Mouse (Mus musculus) CH12.LX (cell line): ENCODE data around the gene Eps8l3.

Experiments
- CTCF ChIP-seq, 2 experiments: IDR thresholded peaks in 1 of 2; conservative IDR thresholded peaks in 1 of 2; 2 replicates each; pipeline ENCODE4 v1.5.1; 2011 to 2012; ENCODE audit warnings: low read depth in 2 of 2, low read length in 2 of 2, improper control_type of control experiment in 1 of 2, inconsistent platforms in 1 of 2, mild to moderate bottlenecking in 1 of 2, moderate library complexity in 1 of 2
- E2F4 ChIP-seq: IDR thresholded peaks from 2 replicates; pipeline ENCODE4 v1.6.1; 2011; ENCODE audit warnings: low read depth, low read length, improper control_type of control experiment; ENCODE audit not compliant: insufficient replicate concordance
- EP300 ChIP-seq: IDR thresholded peaks from 2 replicates; pipeline ENCODE4 v1.6.1; 2011; ENCODE audit warnings: low read length, improper control_type of control experiment
- ETS1 ChIP-seq: conservative IDR thresholded peaks from 2 replicates; pipeline ENCODE4 v1.6.1; 2012; ENCODE audit warnings: low read depth, mild to moderate bottlenecking, inconsistent platforms, low read length, improper control_type of control experiment, moderate library complexity
- MAX ChIP-seq: IDR thresholded peaks from 2 replicates; pipeline ENCODE4 v1.6.1; 2011; ENCODE audit warnings: low read length, improper control_type of control experiment
- MXI1 ChIP-seq: IDR thresholded peaks from 2 replicates; pipeline ENCODE4 v1.6.1; 2011; ENCODE audit warnings: mild to moderate bottlenecking, low read depth, low read length, improper control_type of control experiment
- RAD21 ChIP-seq: IDR thresholded peaks from 2 replicates; pipeline ENCODE4 v1.6.1; 2011; ENCODE audit warnings: low read depth, mild to moderate bottlenecking, low read length, improper control_type of control experiment, moderate library complexity
- UBTF ChIP-seq: IDR thresholded peaks from 2 replicates; pipeline ENCODE4 v1.6.1; 2012; ENCODE audit warnings: low read depth, mild to moderate bottlenecking, inconsistent platforms, low read length, improper control_type of control experiment, moderate library complexity
- USF2 ChIP-seq: conservative IDR thresholded peaks from 2 replicates; pipeline ENCODE4 v1.6.1; 2011; ENCODE audit warnings: low read depth, low read length, improper control_type of control experiment
- ZMIZ1 ChIP-seq: IDR thresholded peaks from 2 replicates; pipeline ENCODE4 v1.6.1; 2012; ENCODE audit warnings: low read depth, mild to moderate bottlenecking, inconsistent platforms, low read length, improper control_type of control experiment

DNA sequence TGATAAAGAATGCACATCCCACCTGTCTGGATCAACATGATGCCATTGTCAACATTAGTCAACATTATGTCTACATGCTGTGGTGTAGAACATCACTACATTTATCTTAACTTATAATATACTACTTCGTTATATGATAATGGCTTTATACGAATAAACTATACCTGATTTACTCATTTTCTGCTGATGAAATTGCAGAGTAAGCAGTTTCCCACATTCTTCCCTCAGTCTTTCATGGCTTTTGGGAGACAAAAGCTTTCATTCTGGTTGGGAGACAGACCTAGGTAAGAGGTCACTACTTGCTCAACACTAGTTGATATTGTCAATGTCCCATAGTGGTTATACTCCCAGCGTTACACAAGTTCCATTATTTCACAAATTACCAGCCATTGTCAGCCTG is 48.3 kb downstream of the Eps8l3 start:
- TF ChIP-seq ZMIZ1 (no peak), CTCF (conservative IDR thresholded peaks at IDR 0.05 in 1 of 2, IDR thresholded peaks at IDR 0.05 in 1 of 2; ENCODE audit: low read depth in 2 of 2, low read length in 2 of 2) (no peak), ETS1 (no peak), RAD21 (no peak), E2F4 (no peak), EP300 (no peak), MXI1 (no peak), USF2 (no peak), MAX (no peak), UBTF (no peak)
